Mouse (Mus musculus) adrenal gland, postnatal 0 days (tissue): Measurements from ENCODE around the gene Atp2a1. TPM values are rescaled to one million over a fixed set of nuclear protein-coding genes. Genes with fewer than 3 reads are reported as not detected.

ENCODE experiments used
- polyA plus RNA-seq: library from polyadenylated mRNA; unstranded; fragments of >200 nt; fragmentation: Nextera tagmentation; extraction: Ambion mirVana; gene quantifications from 2 replicates; pipeline ENCODE4 v1.2.1, GENCODE M21; 2015

Atp2a1 gene
- 2.9 and 14.1 TPM in 2 replicates for polyA plus RNA-seq

GRCm38 (mm10) chr7:126463004-126463403 is at the start of gene Atp2a1:
Gene Atp2a1, minus strand, starts transcription at chr7:126463108.

GRCm38 (mm10) chr7:126503273-126503878 is 40.5 kb upstream of the Atp2a1 start, which contains the start of gene Atxn2l:
Gene Atxn2l, minus strand, starts transcription at chr7:126503437.

GRCm38 (mm10) chr7:126487052-126487483 is 24.2 kb upstream of the Atp2a1 start, which contains the start of gene Tufm:
Gene Tufm, plus strand, starts transcription at chr7:126487361.

GRCm38 (mm10) chr7:126474993-126475581 is 12.2 kb upstream of the Atp2a1 start, which contains the start of gene Sh2b1:
Gene Sh2b1, minus strand, starts transcription at chr7:126475424.

GRCm38 (mm10) chr7:126428631-126429502 is 34.0 kb downstream of the Atp2a1 start, which contains the start of gene Rabep2:
Gene Rabep2, plus strand, starts transcription at chr7:126428759.

GRCm38 (mm10) chr7:126414725-126415124 is 48.2 kb downstream of the Atp2a1 start, which contains the start of gene Cd19:
Gene Cd19, minus strand, starts transcription at chr7:126414889.

GRCm38 (mm10) chr7:126396298-126397119 is 66.4 kb downstream of the Atp2a1 start, which contains the start of gene Nfatc2ip:
Gene Nfatc2ip, minus strand, starts transcription at chr7:126396737.

Other genes starting within 250 kb of the Atp2a1 start
- 19.5 and 27.7 TPM in 2 replicates for gene Sbk1, start 190.5 kb downstream of the Atp2a1 start, polyA plus RNA-seq
- 1.2 and 1.6 TPM in 2 replicates for gene Lat, start 93.5 kb downstream of the Atp2a1 start, polyA plus RNA-seq
- gene Spns1, start 85.7 kb downstream of the Atp2a1 start, polyA plus RNA-seq, result 35.3 and 41.7 TPM in 2 replicates
- 1.8 and 1.9 TPM in 2 replicates for gene Nfatc2ip, start 66.4 kb downstream of the Atp2a1 start, polyA plus RNA-seq
- 0.88 and 1.1 TPM in 2 replicates for gene Cd19, start 48.2 kb downstream of the Atp2a1 start, polyA plus RNA-seq
- gene Rabep2, start 34.3 kb downstream of the Atp2a1 start, polyA plus RNA-seq, result 26.7 and 56.7 TPM in 2 replicates
- gene Sh2b1, start 12.3 kb upstream of the Atp2a1 start, polyA plus RNA-seq, result 29.9 and 34.6 TPM in 2 replicates
- gene Tufm, start 24.3 kb upstream of the Atp2a1 start, polyA plus RNA-seq, result 52.7 and 111 TPM in 2 replicates
- 31.8 and 38.3 TPM in 2 replicates for gene Atxn2l, start 40.3 kb upstream of the Atp2a1 start, polyA plus RNA-seq
- 124 and 159 TPM in 2 replicates for gene Eif3c, start 103.3 kb upstream of the Atp2a1 start, polyA plus RNA-seq
- 0.87 and 1.9 TPM in 2 replicates for gene Apobr, start 121.8 kb upstream of the Atp2a1 start, polyA plus RNA-seq
- 18.2 and 21.2 TPM in 2 replicates for gene Cln3, start 122.7 kb upstream of the Atp2a1 start, polyA plus RNA-seq
- not detected in 2 replicates for gene Il27, start 131.8 kb upstream of the Atp2a1 start, polyA plus RNA-seq
- 25.1 and 37.7 TPM in 2 replicates for gene Nupr1, start 167.8 kb upstream of the Atp2a1 start, polyA plus RNA-seq
- gene Sgf29, start 186.2 kb upstream of the Atp2a1 start, polyA plus RNA-seq, result 21.8 and 29.0 TPM in 2 replicates
- gene Sult1a1, start 213.3 kb upstream of the Atp2a1 start, polyA plus RNA-seq, result 41.3 and 56.5 TPM in 2 replicates
- gene Bola2, start 232.3 kb upstream of the Atp2a1 start, polyA plus RNA-seq, result 164 and 213 TPM in 2 replicates
- gene Slx1b, start 232.7 kb upstream of the Atp2a1 start, polyA plus RNA-seq, result 7.1 and 8.3 TPM in 2 replicates
- 30.5 and 42.8 TPM in 2 replicates for gene Coro1a, start 244.7 kb upstream of the Atp2a1 start, polyA plus RNA-seq